Mouse (Mus musculus): ENCODE data around the gene Utp3.

DNA sequence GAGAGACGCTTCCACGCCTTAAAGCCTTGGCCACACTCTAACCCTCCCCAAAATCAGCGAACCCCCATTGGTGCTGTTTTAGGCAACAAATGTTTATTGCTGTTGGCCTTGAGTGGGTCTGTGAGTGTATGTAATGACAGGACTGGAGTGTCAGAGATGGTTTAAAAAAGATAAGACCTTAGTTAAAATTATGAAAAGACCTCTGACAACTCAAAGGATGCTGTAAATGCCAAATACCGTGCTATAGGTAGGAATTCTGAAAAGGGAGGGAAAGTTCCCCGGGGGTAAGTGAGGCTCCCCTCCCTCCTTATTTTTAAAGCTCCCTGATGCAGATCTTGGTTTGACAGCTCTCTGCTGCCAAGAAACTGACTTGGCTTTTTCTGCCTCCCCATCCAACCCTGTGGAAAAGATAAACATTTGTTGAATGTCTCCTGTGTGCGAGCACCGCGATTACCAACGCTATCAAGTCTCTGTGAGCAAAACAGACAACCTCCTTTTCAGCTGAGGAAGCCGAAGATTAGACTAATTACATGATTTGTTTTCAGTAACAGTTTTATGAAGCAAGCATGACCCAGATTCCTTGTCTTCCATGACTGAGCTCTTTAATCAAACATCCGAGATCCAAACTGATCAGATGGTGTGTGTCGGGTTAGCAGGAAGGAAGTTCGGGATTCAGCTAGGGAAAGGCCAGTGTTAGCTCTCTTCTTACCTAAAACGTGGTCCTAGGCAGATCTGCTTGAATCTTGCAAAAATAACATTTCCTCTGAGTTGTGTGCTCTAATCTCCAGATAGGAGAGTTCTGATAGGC lies 12.0 kb downstream of the Utp3 start:
- no peak for TF ChIP-seq POLR2A (IDR thresholded peaks at IDR 0.05; ENCODE audit: low read depth, low read length)
- TF ChIP-seq CTCF (IDR thresholded peaks at IDR 0.05; ENCODE audit: extremely low read depth, insufficient read depth, insufficient read length, insufficient replicate concordance), result no peak
